Mouse (Mus musculus): Measurements from ENCODE around the gene Ugp2. TPM values are rescaled to one million over a fixed set of nuclear protein-coding genes. Genes with fewer than 3 reads are reported as not detected.
A peak's percentile ranks its signal among the peaks of the same experiment; 100 is the strongest.

Gene Ugp2
- polyA plus RNA-seq (2012; rRNA removed) = 11.7 and 12.5 TPM in 2 replicates

DNA sequence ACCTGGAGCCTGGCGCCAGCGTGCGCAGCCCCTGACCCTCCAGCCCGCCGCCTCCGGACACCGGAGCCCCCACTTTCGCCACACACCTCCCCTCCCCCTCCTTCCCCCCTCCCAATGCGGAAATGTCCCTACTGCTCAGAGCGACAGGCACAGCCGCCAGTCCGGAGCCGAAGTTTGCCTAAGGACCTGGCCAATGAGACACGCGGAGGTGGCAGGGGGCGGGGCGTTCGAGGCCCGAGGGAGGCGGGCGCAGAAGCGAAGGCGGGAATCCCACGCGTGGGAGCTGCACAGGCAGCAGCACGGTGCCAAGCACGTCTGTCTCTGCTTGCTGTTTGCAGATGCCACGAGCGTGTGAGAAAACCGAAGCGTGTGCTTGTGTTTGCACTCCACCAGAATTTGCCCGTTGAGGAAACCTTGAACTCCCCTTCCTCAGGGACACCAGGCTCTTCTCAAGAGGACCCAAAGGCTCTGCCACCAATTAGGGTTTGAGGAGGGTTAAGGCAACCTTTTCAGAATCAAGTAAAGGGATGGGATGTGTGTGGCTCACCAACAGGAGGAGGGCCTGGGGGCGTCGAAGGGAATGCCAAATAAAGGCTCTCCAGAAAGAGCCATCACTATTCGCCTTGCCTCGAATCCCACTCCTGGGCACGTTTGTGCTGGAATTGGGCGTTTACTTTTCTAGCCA is at the start of gene Ugp2:
Gene Ugp2, minus strand, starts transcription at position 80 of the 685 bp plus-strand sequence.
- DNase-seq (ENCODE audit: low read depth) = no peak

DNA sequence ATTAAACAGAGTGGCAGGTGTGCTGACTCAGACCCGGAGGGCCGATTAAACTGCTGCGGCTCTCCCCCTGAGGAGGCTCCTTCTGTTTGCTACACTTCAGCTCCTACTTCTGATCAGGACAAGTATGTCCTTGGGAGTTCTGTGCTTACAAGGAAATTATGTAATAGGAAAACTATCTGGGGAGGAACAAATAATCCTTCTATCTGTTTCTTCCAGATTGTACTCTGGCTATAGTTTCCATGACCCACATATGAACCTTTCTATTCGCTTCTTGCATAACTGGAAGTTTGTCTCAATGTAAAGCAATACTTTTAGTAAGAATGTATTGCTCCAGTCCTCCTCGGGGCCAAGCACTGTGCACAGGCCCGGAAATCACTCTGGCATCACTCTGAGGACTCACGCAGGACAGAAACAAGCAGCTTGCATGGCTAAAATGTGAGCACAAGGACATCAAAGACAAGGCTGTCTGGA is 43.9 kb upstream of the Ugp2 start:
- DNase-seq (ENCODE audit: low read depth) = peak; percentile 70

DNA sequence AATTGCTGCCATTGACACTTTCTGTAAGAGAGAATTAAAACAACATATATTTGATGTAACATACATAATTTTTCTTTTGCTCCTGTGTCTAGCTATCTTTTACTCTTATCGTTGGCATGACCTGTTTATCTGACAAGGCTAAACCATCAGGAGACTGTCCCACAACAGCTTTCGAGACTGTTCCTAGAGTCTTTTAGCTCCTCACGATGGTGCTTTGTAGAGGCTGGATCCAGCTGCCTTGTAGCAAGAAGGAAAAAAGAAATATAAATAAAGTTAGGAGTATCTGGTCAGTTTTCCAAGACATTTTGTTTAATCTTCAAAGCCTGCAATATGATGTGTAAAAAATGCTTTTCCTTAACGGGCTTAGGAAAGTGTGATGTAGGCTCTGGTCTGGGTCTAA is 35.7 kb upstream of the Ugp2 start:
- no peak for DNase-seq (ENCODE audit: low read depth)

DNA sequence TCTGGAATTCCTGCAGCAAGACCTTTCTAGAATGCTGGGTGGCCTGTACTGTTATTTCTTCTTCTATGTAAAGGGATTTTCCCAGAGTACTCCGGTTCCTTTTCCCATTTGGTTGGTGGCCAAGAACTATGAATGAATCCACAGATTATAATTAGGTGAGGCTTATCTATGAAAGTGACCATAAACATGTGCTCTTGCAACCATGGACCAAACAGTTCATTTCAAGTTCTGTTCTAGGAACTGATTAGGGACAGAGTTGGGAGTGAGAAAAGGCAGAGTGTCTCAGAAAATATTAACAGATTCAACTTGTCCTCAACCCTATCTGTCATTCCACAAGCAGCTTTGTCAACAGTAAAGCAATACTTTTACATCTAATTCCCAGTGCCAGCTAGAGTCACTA is 35.1 kb upstream of the Ugp2 start:
- DNase-seq (ENCODE audit: low read depth) = no peak

DNA sequence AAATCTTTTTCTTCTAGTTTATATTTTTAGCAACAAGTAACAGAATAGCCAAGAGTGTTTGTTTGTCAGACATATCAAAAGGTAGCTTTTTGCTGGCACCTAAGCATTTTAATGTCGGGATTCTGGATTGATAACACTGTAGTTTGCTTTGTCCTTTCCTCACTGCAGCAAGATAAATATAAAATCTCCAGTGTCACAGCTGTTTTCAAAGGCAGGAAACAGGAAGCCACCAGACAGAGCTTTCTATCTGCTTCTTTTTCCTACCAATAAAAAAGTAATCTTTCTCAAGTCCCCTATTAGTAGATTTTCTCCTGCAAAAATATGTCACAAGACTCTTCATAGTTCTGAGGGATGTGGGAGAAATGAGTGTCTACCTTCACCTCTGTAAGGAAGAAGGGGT is 32.9 kb upstream of the Ugp2 start:
- no peak for DNase-seq (ENCODE audit: low read depth)

DNA sequence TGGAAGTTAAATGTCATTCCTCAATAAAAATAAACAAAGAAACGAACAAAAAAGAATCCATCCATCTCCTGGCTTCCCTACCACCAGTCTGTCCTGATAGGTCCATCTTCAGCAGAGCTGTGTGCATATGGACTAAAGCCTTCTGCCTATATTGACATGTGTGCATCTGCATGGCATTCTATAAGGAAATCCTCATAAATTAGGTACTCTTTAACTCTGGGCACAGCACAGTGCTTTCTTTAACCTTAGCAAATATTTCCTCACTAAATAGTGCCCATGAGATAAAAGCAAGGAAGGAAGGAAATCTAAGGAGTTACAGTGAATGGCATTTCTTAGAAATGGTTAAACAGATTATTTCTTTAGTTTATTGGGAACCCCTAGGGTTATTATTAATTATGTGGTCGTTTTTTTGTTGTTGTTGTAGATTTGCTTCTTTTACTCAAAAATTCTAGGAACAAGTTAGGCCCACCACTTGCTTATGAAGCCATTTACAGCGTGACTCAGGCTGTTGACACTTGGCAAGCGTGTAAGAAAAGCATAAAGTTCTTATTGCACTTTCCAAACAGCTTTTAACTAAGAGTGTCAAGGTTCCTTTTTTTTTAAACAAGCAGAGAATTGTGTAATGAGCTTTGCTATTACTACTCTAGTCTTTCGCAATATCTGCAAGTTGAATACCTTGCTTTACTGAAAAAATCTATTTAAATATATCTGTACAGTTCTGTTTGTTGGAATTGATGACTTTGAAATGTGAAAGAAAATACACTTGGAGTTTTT is 31.7 kb upstream of the Ugp2 start:
- no peak for DNase-seq (ENCODE audit: low read depth)

DNA sequence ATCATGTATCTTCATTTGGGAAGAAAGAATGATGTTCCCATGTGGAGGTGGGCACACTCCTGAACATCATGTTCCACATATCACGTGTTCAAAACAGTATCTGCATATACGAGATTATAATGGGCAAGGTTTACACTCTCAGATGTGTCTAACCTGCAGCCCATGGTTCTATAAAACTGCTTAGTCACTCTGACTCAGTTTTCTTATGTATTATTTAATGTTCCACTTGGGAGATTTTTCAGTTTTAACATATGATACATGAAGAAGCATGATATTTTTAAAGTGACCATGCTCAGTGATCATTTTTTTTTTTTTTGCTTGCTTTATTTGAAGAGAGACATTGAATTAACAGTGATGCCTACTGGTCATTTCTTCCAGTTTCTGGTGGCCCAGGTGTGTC is 30.2 kb upstream of the Ugp2 start:
- DNase-seq (ENCODE audit: low read depth) = no peak

DNA sequence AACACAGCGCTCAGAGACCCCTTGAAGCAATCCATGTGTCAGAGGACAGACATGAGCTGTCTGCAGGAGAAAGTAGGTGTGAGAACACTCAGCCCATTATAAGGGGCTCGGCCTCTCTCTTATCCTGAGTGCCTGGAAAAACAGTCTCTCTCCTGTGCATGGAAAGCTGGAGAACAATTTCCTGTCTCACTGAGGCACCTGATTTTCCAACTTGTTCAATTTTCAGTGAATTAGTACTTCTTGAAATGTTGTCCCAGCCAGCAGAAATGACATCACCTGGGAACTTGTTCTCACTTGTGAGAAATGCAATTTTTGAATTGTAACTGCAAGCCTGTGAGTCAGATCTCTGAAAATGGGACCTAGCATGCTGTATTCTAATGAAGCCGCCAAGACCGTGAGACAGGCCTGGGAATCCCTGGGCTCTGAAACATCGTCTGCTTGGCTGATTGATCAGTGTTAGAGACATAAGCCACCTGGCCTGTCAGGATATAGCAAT is 28.2 kb upstream of the Ugp2 start:
- no peak for DNase-seq (ENCODE audit: low read depth)

DNA sequence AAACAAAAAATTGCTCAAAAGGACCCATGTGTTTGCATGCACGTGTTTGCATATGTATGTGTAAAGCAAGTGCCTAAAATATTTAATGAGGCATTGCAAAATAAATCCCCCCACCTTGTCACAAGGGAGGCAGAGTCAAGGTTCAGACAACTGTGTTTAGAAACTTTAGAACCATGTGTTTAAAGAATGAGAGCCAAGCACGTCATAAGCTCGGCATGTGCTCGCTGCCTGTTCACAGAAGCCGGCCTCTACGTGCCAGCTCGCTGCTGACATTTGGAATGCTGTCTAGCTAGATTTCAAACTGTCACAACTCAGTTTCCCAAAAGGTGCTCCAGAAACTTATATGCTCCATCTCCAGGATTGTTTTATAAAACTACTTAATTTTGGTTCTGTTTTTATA is 27.5 kb upstream of the Ugp2 start:
- DNase-seq (ENCODE audit: low read depth) = no peak

DNA sequence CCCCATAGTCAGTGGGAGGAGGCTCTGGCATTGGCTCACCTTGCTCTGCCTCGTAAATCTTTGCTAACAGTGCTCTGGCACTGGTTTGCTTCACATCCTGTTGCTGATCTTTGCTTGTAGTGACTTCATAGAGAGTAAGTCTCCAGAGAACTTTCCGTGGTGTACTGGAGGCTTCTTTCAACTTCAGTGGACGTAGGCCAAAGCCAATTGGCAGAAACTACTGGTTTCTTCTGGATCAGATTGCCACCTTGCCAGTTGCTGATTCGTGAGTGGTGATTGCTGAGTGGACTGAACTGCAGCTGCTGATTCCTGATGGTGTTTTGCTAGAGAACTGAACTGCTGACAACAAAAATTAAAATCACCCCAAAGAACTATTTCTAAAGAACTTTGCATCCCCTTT is 15.8 kb upstream of the Ugp2 start:
- DNase-seq (ENCODE audit: low read depth) = no peak

DNA sequence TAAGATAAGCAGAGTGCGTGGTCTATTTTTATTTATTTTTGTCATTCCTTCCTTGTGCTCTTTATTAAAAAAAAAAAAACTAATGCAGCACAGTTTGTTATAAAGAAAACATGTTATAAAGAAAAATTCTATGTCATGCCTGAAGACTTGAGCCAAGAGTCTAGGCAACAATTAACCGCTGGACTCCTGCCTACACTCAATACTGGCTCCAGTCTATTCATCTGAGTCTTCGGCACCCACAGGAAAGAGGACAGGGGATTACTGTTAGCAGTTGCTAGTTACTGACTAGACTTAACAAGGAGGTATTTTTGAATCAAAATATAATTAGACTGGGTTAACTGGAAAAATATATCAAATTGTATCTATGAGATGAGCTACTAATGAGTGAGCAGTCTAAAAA is 3.1 kb upstream of the Ugp2 start:
- DNase-seq (ENCODE audit: low read depth) = no peak

DNA sequence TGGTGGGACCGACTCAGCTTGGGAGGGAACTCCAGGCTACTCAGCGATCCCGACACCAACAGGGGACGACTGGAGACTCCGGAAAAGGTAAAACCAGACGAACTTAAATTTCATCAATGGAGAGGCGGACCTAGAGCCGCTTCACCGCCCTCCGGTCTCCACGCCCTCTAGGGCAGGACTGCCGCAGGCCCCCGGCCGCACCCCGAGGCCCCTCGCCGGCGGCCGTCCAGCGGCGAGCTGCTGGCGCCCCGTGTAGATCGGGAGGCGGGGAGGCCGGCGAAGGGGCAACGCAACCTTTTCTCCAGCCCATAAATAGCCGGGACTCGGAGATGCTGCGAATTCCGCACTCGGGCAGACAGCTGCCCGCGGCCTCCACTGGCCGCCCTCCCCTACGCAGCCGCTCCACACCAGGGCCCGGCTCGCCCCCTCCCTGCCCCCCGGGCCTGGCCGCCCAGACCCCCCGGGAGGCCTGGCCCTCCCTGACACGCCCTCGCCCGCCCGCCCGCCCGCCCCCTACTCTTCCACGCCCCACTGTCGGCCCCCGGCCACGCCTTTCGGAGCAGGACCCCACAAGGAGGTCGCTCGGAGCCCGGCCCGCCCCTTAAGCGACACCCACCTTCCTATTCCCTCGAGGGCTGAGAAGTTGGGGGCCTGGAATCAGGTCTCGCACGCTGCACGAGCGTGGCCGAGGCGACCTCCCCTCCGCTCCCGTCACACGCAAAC is 441 bp downstream of the Ugp2 start:
- DNase-seq (ENCODE audit: low read depth) = no peak

DNA sequence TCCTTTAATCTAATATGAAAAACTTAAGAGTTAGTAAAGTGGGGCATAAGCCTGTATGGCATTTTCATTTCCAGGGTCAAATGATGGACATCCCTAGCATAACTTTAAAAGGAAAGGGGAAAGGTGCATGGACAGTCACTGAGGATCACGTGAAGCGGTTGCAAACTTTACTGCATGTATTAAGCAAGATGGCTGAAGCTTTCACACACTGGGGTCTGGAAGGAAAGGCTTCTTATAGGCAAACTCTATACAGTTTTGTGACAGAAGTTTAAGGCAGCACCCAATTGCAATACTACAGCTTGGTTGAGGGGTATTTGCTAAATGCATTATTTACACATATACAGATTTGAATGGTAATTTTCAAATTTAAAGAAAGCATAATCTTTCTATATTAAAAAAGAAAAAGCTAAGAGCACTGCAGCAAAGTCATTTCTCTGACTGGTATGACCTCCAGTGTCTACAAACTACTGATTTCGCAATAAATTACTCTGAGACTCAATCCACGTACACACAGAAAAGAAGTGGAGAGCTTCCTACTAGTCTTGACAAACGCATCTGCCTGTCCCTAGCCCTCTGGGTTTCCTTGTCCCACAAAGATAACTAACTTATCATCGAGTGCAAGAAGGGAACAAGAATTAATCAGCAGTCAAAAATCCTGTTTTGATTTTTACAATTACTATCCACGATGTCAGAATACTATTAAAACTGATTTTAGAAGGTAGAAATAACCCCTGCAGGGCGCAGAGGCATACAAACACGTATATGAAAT is 1.6 kb downstream of the Ugp2 start:
- DNase-seq (ENCODE audit: low read depth) = no peak

DNA sequence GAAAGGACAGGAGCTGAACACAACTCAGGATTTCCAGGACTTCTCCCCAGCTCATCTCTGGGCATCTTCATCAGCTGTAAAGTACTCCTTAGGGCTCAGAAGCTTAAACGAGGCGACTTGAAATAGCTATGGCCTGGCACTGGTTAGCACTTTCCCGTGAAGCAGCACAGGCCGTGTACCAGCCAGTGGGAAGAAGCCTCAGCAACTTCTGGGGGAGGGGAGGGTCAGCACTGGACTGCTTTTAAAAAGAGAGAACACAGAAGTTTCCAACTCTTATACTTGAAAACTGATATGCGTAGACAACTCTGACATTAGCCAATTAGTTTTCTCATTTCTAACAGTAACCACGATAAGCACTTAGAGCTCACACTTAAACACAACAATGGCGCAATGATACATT is 2.5 kb downstream of the Ugp2 start:
- DNase-seq (ENCODE audit: low read depth) = no peak

DNA sequence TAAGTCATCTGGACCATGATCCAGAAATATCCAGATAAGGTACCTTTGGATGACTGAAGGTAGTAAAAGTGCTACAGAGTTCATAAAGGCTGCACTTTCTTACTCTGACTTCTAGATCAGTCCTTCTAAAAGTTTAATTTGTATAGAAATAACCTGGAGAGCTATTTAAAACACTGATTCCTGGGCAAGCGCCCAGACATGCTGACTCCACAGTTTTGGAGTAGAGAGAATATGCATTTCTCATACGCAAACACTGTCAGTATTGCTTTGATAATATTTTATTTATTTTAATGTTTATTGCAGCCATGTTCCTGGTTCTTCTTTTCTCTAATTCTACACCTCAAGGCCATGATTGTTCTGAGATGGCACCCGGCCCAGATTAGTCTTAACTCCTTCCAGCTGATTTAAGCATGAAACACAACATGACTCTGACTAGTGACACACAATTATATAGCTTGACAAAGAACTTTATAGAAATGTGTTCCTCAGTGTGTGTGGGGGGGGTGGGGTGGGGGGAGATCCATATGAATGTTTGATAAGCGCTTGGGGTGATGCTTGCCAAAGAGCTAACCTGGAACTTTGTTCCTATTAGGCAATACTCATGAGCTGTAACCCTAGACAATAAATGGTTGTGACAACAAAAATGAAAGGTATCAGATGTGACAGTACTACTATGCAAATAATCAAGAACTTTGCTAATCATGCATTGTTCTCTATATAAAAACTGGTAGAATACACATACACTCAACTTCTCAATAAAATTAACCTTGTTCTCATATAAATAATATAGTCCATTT is 7.7 kb downstream of the Ugp2 start:
- DNase-seq (ENCODE audit: low read depth) = no peak

DNA sequence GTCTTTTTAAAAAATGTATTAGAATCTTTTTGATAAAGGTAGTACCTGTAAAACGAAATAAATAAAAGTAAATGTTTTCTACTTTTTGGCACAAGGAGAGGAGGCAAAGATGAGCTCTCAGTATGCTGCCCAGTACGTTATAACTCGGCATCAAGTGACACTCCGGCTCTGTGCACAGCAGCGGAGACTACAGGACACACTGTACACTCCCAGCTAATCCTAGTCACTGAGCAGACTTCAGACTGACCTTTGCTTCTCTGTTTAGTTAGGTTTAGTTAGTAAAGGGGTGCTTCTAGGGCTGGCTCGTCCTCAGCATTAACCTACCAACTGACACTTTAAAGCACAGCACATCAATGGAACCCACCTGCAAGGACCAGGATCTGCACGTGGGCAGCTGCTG is 19.7 kb downstream of the Ugp2 start:
- no peak for DNase-seq (ENCODE audit: low read depth)

DNA sequence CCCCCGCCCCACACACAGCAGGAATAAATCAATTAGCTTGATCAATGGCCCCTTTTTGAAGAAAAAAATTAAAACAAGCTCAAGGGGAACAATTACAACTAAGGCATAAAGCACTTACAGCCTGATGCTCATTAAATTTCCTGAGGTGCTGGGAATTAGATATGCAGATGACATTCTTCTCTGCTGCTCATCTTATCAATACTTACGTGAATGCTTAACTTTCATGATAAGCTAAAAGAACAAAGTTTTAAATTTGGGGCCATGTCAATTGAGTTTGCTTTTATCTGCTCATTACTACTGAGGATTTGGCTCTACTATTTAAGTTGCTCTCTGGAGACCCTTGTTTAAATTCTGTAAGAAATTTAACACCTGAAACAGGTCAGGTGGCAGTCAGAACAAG is 22.1 kb downstream of the Ugp2 start:
- DNase-seq (ENCODE audit: low read depth) = no peak

DNA sequence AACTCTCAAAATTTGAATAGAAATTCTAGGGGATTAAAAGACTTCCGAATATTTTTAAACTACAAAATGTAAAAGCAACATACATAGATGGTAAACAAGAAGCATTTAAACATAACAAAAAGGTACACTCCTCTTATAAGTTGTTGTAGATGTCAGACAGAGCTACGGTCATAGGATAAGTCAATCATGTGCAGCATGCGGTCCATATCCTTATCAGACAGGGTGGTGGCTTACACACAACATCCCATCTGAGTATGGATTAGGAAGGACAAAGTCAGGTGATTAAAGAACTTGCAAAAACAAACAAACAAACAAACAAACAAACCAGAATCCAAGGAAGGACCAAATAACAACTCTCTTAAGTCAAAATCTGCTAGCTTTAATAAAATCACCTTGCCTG is 25.0 kb downstream of the Ugp2 start:
- DNase-seq (ENCODE audit: low read depth) = no peak

DNA sequence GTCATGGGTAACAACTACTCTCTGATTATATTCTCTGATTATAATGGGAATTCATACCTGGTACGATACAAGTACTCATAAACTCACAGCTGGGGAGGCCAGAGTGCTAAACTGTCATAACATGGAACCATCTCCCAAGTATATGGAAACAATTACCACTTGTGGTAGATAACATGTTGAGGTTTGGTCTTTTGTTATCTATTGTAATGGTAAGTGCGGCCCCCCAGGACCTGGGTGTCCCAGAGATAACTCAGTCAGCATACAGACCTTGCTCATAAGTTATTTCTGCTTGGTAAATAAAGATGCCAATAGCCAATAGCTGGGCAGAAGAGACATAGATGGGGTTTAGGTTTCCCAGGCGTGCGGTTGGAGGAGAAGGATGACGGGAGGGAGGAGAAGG is 27.5 kb downstream of the Ugp2 start:
- no peak for DNase-seq (ENCODE audit: low read depth)

DNA sequence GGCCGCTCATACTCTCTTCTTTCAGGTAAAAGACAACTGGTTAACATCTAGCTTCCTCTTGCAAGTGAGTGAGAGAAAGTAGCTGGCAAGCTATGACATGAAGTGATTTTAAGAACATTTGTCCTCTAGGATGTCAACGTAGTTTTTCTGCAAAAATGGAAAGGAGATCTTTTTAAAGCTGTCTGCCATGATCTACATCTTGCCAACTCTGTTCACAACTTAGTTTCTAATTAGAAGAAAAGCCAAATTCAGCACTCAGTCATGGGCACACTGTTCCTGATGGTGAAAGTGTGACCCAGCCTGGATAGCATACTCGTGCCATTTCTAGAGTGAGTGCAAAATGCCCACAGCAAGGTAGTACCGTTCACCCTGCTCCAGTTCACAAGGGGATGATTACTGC is 31.9 kb downstream of the Ugp2 start:
- DNase-seq (ENCODE audit: low read depth) = no peak

DNA sequence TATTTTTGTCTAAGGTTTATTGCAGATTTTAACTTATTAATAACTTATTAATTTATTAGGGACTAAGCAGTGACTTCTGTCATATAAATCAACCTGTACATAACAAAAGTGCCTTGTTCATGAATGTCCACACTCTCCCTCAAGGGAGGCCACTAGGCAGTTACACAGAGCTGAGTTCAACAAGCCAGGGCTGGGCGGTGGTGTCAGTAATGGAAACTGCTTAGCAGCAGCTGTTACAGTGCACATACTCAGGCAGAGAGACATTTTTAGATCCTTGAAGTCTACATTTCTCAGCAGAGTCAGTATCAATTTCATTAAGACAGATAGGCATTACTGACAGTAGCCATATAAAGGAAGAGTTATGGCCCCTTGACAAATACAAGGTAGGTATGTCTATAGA is 33.1 kb downstream of the Ugp2 start:
- no peak for DNase-seq (ENCODE audit: low read depth)
